Mouse (Mus musculus): ENCODE results near the gene Rundc3a. TPM values are rescaled to one million over a fixed set of nuclear protein-coding genes. Genes with fewer than 3 reads are reported as not detected.
A peak's percentile ranks its signal among the peaks of the same experiment; 100 is the strongest.

Gene Rundc3a
- total RNA-seq, 2 experiments from 2014 or later, result not detected

GRCm38 (mm10) chr11:102430121-102431017, 37.2 kb downstream of the Rundc3a start, which contains the start of gene Grn:
Gene Grn, plus strand, starts transcription at chr11:102430315.
- intact Hi-C loops (cut with DNase I), result loop anchor here (1.0 kb wide), 1 partner anchor 122 kb away; no protein-coding TSS in a partner anchor
- DNase-seq, result peak; percentile 76 to 81

- intact Hi-C loops (cut with DNase I), result no loop called here
- peak; percentile 61 to 77 for DNase-seq
These were observed 37.9 kb downstream of the Rundc3a start for GRCm38 (mm10) chr11:102431018-102431645.

GRCm38 (mm10) chr11:102431728-102432114, 38.5 kb downstream of the Rundc3a start:
- intact Hi-C loops (cut with DNase I), result no loop called here
- no peak for DNase-seq

GRCm38 (mm10) chr11:102432115-102432843, 39.1 kb downstream of the Rundc3a start:
- DNase-seq, result no peak
- intact Hi-C loops (cut with DNase I), result no loop called here

- DNase-seq, result peak; percentile 55 to 81
- intact Hi-C loops (cut with DNase I), result no loop called here
These were observed 39.7 kb downstream of the Rundc3a start for GRCm38 (mm10) chr11:102432896-102433295.

GRCm38 (mm10) chr11:102433866-102434265, 40.7 kb downstream of the Rundc3a start:
- no peak for DNase-seq
- intact Hi-C loops (cut with DNase I), result no loop called here

GRCm38 (mm10) chr11:102434406-102434805, 41.2 kb downstream of the Rundc3a start:
- peak; percentile 76 to 80 for DNase-seq
- intact Hi-C loops (cut with DNase I), result no loop called here

- intact Hi-C loops (cut with DNase I), result no loop called here
- DNase-seq, result no peak
These were observed 41.9 kb downstream of the Rundc3a start for GRCm38 (mm10) chr11:102434816-102435705.

- intact Hi-C loops (cut with DNase I), result no loop called here
- no peak for DNase-seq
These were observed 42.7 kb downstream of the Rundc3a start for GRCm38 (mm10) chr11:102435754-102436470.

GRCm38 (mm10) chr11:102436471-102436790, 43.2 kb downstream of the Rundc3a start:
- intact Hi-C loops (cut with DNase I), result no loop called here
- no peak for DNase-seq

- intact Hi-C loops (cut with DNase I), result no loop called here
- peak; percentile 57 to 63 for DNase-seq
These were observed 44.2 kb downstream of the Rundc3a start for GRCm38 (mm10) chr11:102437120-102438061.

- DNase-seq, result peak; percentile 78 to 85
- intact Hi-C loops (cut with DNase I), result no loop called here
These were observed 45.2 kb downstream of the Rundc3a start for GRCm38 (mm10) chr11:102438212-102439092.

- intact Hi-C loops (cut with DNase I), result no loop called here
- no peak for DNase-seq
These were observed 46.2 kb downstream of the Rundc3a start for GRCm38 (mm10) chr11:102439093-102440082.

- intact Hi-C loops (cut with DNase I), result no loop called here
- DNase-seq, result no peak
These were observed 47.1 kb downstream of the Rundc3a start for GRCm38 (mm10) chr11:102440255-102440654.

- DNase-seq, result no peak
- intact Hi-C loops (cut with DNase I), result no loop called here
These were observed 48.2 kb downstream of the Rundc3a start for GRCm38 (mm10) chr11:102441434-102441833.

GRCm38 (mm10) chr11:102442089-102442488, 48.9 kb downstream of the Rundc3a start:
- DNase-seq, result no peak
- intact Hi-C loops (cut with DNase I), result no loop called here

Data from gastrocnemius, postnatal 36 days (tissue).